Mouse (Mus musculus) A20 (cell line): ENCODE results near the gene Atrx.

Source experiments
- DNase-seq: peaks from one replicate; pipeline ENCODE4 v3.0.0-alpha.2; 2011; ENCODE audit warnings: low read depth, low spot score

The Atrx gene

GRCm38 (mm10) chrX:105767932-105768331 lies 161.3 kb downstream of the Atrx start:
- DNase-seq: no peak

- DNase-seq: no peak
Measured at GRCm38 (mm10) chrX:105767177-105767764, 161.9 kb downstream of the Atrx start.

- no peak for DNase-seq
Measured at GRCm38 (mm10) chrX:105766013-105766412, 163.2 kb downstream of the Atrx start.

GRCm38 (mm10) chrX:105765005-105765706 lies 164.0 kb downstream of the Atrx start:
- no peak for DNase-seq

- DNase-seq: no peak
Measured at GRCm38 (mm10) chrX:105764162-105765004, 164.8 kb downstream of the Atrx start, which contains the start of gene Fgf16. Gene Fgf16, plus strand, starts transcription at chrX:105764279.

- no peak for DNase-seq
Measured at GRCm38 (mm10) chrX:105763612-105764011, 165.6 kb downstream of the Atrx start.

- DNase-seq: no peak
Measured at GRCm38 (mm10) chrX:105762847-105763527, 166.2 kb downstream of the Atrx start.
